Mouse (Mus musculus): ENCODE measurements around the gene Hbp1. TPM values are rescaled to one million over a fixed set of nuclear protein-coding genes. Genes with fewer than 3 reads are reported as not detected.

Gene Hbp1
- polyA plus RNA-seq, 1 experiment from 2014 or later: 97.8 TPM

GRCm38 (mm10) chr12:31948101-31949000 lies 2.0 kb downstream of the Hbp1 start:
- Histone ChIP-seq H3K36me3 (peaks cover 4% of the 10 kb centered on the region; the same call in 1 of the 2 replicates), H3K4me3 (replicated peaks) (peak overlapping the region; percentile 85), H3K27ac (peak overlapping the region; percentile 98; the same call in 1 of the 2 replicates), H3K4me2 (peak overlapping the region; percentile 66), H3K27me3 (replicated peaks) (no peaks in the 10 kb centered on the region), H3K9ac (no peak overlapping the region), H3K4me1 (no peaks in the 10 kb centered on the region), H3K9me3 (no peaks in the 10 kb centered on the region)
- ATAC-seq (ENCODE audit: insufficient read depth, low FRiP score, low read depth): no peak
- 19% methylated on average over 7 of the region's 7 CpGs for WGBS

- no peak for ATAC-seq (ENCODE audit: insufficient read depth, low FRiP score, low read depth)
- Histone ChIP-seq H3K27ac (no peak overlapping the region), H3K4me1 (no peaks in the 10 kb centered on the region), H3K4me3 (replicated peaks) (no peak overlapping the region), H3K9me3 (no peaks in the 10 kb centered on the region), H3K36me3 (peaks cover 12% of the 10 kb centered on the region), H3K9ac (no peak overlapping the region), H3K4me2 (no peak overlapping the region), H3K27me3 (replicated peaks) (no peaks in the 10 kb centered on the region)
- 90% methylated on average over 5 of the region's 5 CpGs for WGBS
Measured at GRCm38 (mm10) chr12:31947476-31947875, 2.9 kb downstream of the Hbp1 start.

- ATAC-seq (ENCODE audit: insufficient read depth, low FRiP score, low read depth): no peak
- H3K4me2 ChIP-seq: no peak overlapping the region
- peaks cover 16% of the 10 kb centered on the region for H3K36me3 ChIP-seq
- H3K27me3 ChIP-seq (replicated peaks): no peaks in the 10 kb centered on the region
- H3K27ac ChIP-seq: no peak overlapping the region
- WGBS: 87% methylated on average over 2 of the region's 2 CpGs
- H3K4me3 ChIP-seq (replicated peaks): no peak overlapping the region
- no peaks in the 10 kb centered on the region for H3K4me1 ChIP-seq
- H3K9ac ChIP-seq: no peak overlapping the region
- H3K9me3 ChIP-seq: no peaks in the 10 kb centered on the region
Measured at GRCm38 (mm10) chr12:31944405-31944804, 5.9 kb downstream of the Hbp1 start.

GRCm38 (mm10) chr12:31943020-31943654 lies 7.2 kb downstream of the Hbp1 start:
- Histone ChIP-seq H3K36me3 (peaks cover 22% of the 10 kb centered on the region), H3K27me3 (replicated peaks) (no peaks in the 10 kb centered on the region), H3K4me1 (no peaks in the 10 kb centered on the region), H3K4me2 (no peak overlapping the region), H3K27ac (no peak overlapping the region), H3K9ac (no peak overlapping the region), H3K9me3 (no peaks in the 10 kb centered on the region), H3K4me3 (replicated peaks) (no peak overlapping the region)
- ATAC-seq (ENCODE audit: insufficient read depth, low FRiP score, low read depth): no peak
- 80% methylated on average over 4 of the region's 4 CpGs for WGBS

GRCm38 (mm10) chr12:31939026-31939425 lies 11.3 kb downstream of the Hbp1 start:
- Histone ChIP-seq H3K27ac (no peak overlapping the region), H3K27me3 (replicated peaks) (no peaks in the 10 kb centered on the region), H3K4me3 (replicated peaks) (no peak overlapping the region), H3K36me3 (peaks cover 38% of the 10 kb centered on the region), H3K4me2 (no peak overlapping the region), H3K9ac (no peak overlapping the region), H3K4me1 (no peaks in the 10 kb centered on the region), H3K9me3 (no peaks in the 10 kb centered on the region)
- ATAC-seq (ENCODE audit: insufficient read depth, low FRiP score, low read depth): no peak

- Histone ChIP-seq H3K36me3 (peaks cover 35% of the 10 kb centered on the region), H3K9me3 (no peaks in the 10 kb centered on the region), H3K9ac (no peak overlapping the region), H3K4me1 (no peaks in the 10 kb centered on the region), H3K4me3 (replicated peaks) (no peak overlapping the region), H3K4me2 (no peak overlapping the region), H3K27me3 (replicated peaks) (no peaks in the 10 kb centered on the region), H3K27ac (no peak overlapping the region)
- 93% methylated on average over 4 of the region's 4 CpGs for WGBS
- no peak for ATAC-seq (ENCODE audit: insufficient read depth, low FRiP score, low read depth)
Measured at GRCm38 (mm10) chr12:31938391-31938997, 11.8 kb downstream of the Hbp1 start.

GRCm38 (mm10) chr12:31937613-31938012 lies 12.7 kb downstream of the Hbp1 start:
- no peak overlapping the region for H3K4me2 ChIP-seq
- no peak for ATAC-seq (ENCODE audit: insufficient read depth, low FRiP score, low read depth)
- no peak overlapping the region for H3K27ac ChIP-seq
- no peaks in the 10 kb centered on the region for H3K27me3 ChIP-seq (replicated peaks)
- no peaks in the 10 kb centered on the region for H3K4me1 ChIP-seq
- H3K9me3 ChIP-seq: no peaks in the 10 kb centered on the region
- peaks cover 27% of the 10 kb centered on the region for H3K36me3 ChIP-seq
- H3K4me3 ChIP-seq (replicated peaks): no peak overlapping the region
- no peak overlapping the region for H3K9ac ChIP-seq
- WGBS: 76% methylated on average over 3 of the region's 3 CpGs

- peaks cover 31% of the 10 kb centered on the region for H3K36me3 ChIP-seq
- WGBS: 53% methylated on average over 6 of the region's 6 CpGs
- no peak overlapping the region for H3K4me3 ChIP-seq (replicated peaks)
- no peak overlapping the region for H3K9ac ChIP-seq
- no peaks in the 10 kb centered on the region for H3K27me3 ChIP-seq (replicated peaks)
- no peak for ATAC-seq (ENCODE audit: insufficient read depth, low FRiP score, low read depth)
- H3K4me2 ChIP-seq: no peak overlapping the region
- H3K9me3 ChIP-seq: no peaks in the 10 kb centered on the region
- no peaks in the 10 kb centered on the region for H3K4me1 ChIP-seq
- no peak overlapping the region for H3K27ac ChIP-seq
Measured at GRCm38 (mm10) chr12:31936657-31937300, 13.6 kb downstream of the Hbp1 start.

- ATAC-seq (ENCODE audit: insufficient read depth, low FRiP score, low read depth): no peak
- WGBS: 96% methylated on average over 3 of the region's 3 CpGs
- H3K36me3 ChIP-seq: peaks cover 33% of the 10 kb centered on the region
Measured at GRCm38 (mm10) chr12:31931818-31932217, 18.5 kb downstream of the Hbp1 start.

GRCm38 (mm10) chr12:31928498-31928897 lies 21.8 kb downstream of the Hbp1 start:
- Histone ChIP-seq H3K36me3 (peaks cover 45% of the 10 kb centered on the region), H3K27ac (no peak overlapping the region), H3K27me3 (replicated peaks) (no peaks in the 10 kb centered on the region), H3K4me1 (no peaks in the 10 kb centered on the region), H3K4me3 (replicated peaks) (no peak overlapping the region), H3K4me2 (no peak overlapping the region), H3K9ac (no peak overlapping the region), H3K9me3 (no peaks in the 10 kb centered on the region)
- no peak for ATAC-seq (ENCODE audit: insufficient read depth, low FRiP score, low read depth)
- 30% methylated on average over 3 of the region's 3 CpGs for whole genome bisulfite sequencing

More at GRCm38 (mm10) chr12:31931818-31932217, 18.5 kb downstream of the Hbp1 start:
- Histone ChIP-seq H3K27me3 (replicated peaks) (no peaks in the 10 kb centered on the region), H3K9ac (no peak overlapping the region), H3K4me1 (no peaks in the 10 kb centered on the region), H3K27ac (no peak overlapping the region), H3K4me3 (replicated peaks) (no peak overlapping the region), H3K9me3 (no peaks in the 10 kb centered on the region), H3K4me2 (no peak overlapping the region)

- 66% methylated on average over 4 of the region's 4 CpGs for WGBS
- H3K27ac ChIP-seq: no peak overlapping the region
- no peak overlapping the region for H3K9ac ChIP-seq
- ATAC-seq (ENCODE audit: insufficient read depth, low FRiP score, low read depth): 0 out of 2 replicates have a peak, but pooled peaks have one; percentile 31
- peaks cover 39% of the 10 kb centered on the region for H3K36me3 ChIP-seq
- no peak overlapping the region for H3K4me3 ChIP-seq (replicated peaks)
- H3K27me3 ChIP-seq (replicated peaks): no peaks in the 10 kb centered on the region
- no peak overlapping the region for H3K4me2 ChIP-seq
- H3K9me3 ChIP-seq: no peaks in the 10 kb centered on the region
- H3K4me1 ChIP-seq: no peaks in the 10 kb centered on the region
Measured at GRCm38 (mm10) chr12:31926661-31927061, 23.7 kb downstream of the Hbp1 start.
